Mouse (Mus musculus): ENCODE results near the gene C2cd3. TPM values are rescaled to one million over a fixed set of nuclear protein-coding genes. Genes with fewer than 3 reads are reported as not detected.

Gene C2cd3
- polyA plus RNA-seq, 1 experiment from 2014 or later: 8.4 TPM

Other genes with a start within 250 kb of the C2cd3 start
- gene Lipt2, start 213.0 kb upstream of the C2cd3 start, polyA plus RNA-seq (2015; fragmentation: Nextera tagmentation; extraction: Ambion mirVana): 3.8 TPM in 2 replicates
- gene Kcne3, start 195.7 kb upstream of the C2cd3 start, polyA plus RNA-seq (2015; fragmentation: Nextera tagmentation; extraction: Ambion mirVana): 1.1 and 1.2 TPM in 2 replicates
- 1.7 and 1.8 TPM in 2 replicates for gene Pgm2l1, start 144.8 kb upstream of the C2cd3 start, polyA plus RNA-seq (2015; fragmentation: Nextera tagmentation; extraction: Ambion mirVana)
- gene P4ha3, start 86.7 kb upstream of the C2cd3 start, polyA plus RNA-seq (2015; fragmentation: Nextera tagmentation; extraction: Ambion mirVana): 0.54 and 0.81 TPM in 2 replicates
- gene Ppme1, start 74 bp downstream of the C2cd3 start, polyA plus RNA-seq (2015; fragmentation: Nextera tagmentation; extraction: Ambion mirVana): 23.1 and 26.4 TPM in 2 replicates
- gene Ucp3, start 100.8 kb downstream of the C2cd3 start, polyA plus RNA-seq (2015; fragmentation: Nextera tagmentation; extraction: Ambion mirVana): 0.05 and 0.08 TPM in 2 replicates
- 722 and 766 TPM in 2 replicates for gene Ucp2, start 121.1 kb downstream of the C2cd3 start, polyA plus RNA-seq (2015; fragmentation: Nextera tagmentation; extraction: Ambion mirVana)
- 3.0 and 4.4 TPM in 2 replicates for gene Dnajb13, start 142.7 kb downstream of the C2cd3 start, polyA plus RNA-seq (2015; fragmentation: Nextera tagmentation; extraction: Ambion mirVana)
- 10.7 and 13.1 TPM in 2 replicates for gene Coa4, start 164.8 kb downstream of the C2cd3 start, polyA plus RNA-seq (2015; fragmentation: Nextera tagmentation; extraction: Ambion mirVana)
- gene Rab6a, start 235.2 kb downstream of the C2cd3 start, polyA plus RNA-seq (2015; fragmentation: Nextera tagmentation; extraction: Ambion mirVana): 30.8 and 34.9 TPM in 2 replicates
- 37.4 and 38.8 TPM in 2 replicates for gene Mrpl48, start 236.1 kb downstream of the C2cd3 start, polyA plus RNA-seq (2015; fragmentation: Nextera tagmentation; extraction: Ambion mirVana)